Mouse (Mus musculus) myocyte (in vitro differentiated cells): ENCODE measurements at regions not wholly inside any gene's neighbourhood (a gene's known extent, or its start where the extent isn't known, plus 50 kb on each side); places are given as distances from the start of the nearest gene placed in this dataset.

Experiments
- CEBPB ChIP-seq: IDR thresholded peaks from 2 replicates; pipeline ENCODE4 v1.6.1; 2011; ENCODE audit warnings: mild to moderate bottlenecking, moderate library complexity; ENCODE audit not compliant: poor library complexity, insufficient read depth, severe bottlenecking
- E2F4 ChIP-seq: IDR thresholded peaks from one replicate; pipeline ENCODE4 v1.6.1; 2011; ENCODE audit warnings: mild to moderate bottlenecking, control low read depth, moderate library complexity; ENCODE audit not compliant: insufficient read depth
- MYOD1 ChIP-seq, 3 experiments: IDR thresholded peaks; one replicate each; pipeline ENCODE4 v1.6.1; 2011; ENCODE audit warnings: control low read depth in 2 of 3, low read depth in 2 of 3, mild to moderate bottlenecking in 2 of 3, moderate library complexity in 1 of 3; ENCODE audit not compliant: insufficient read length in 2 of 3, control insufficient read depth in 1 of 3
- MYOG ChIP-seq, 3 experiments: IDR thresholded peaks; one replicate each; pipeline ENCODE4 v1.6.1; 2011; ENCODE audit warnings: control low read depth in 2 of 3, low read depth in 2 of 3, mild to moderate bottlenecking in 2 of 3; ENCODE audit not compliant: insufficient read length in 2 of 3, control insufficient read depth in 1 of 3, insufficient read depth in 1 of 3
- POLR2A ChIP-seq: IDR thresholded peaks from one replicate; pipeline ENCODE4 v1.6.1; 2011; ENCODE audit warnings: low read depth, mild to moderate bottlenecking, control low read depth, moderate library complexity; ENCODE audit not compliant: insufficient read length
- POLR2AphosphoS2 ChIP-seq: IDR thresholded peaks from one replicate; pipeline ENCODE4 v1.6.1; 2011; ENCODE audit warnings: low read depth, control low read depth; ENCODE audit not compliant: insufficient read length
- SRF ChIP-seq: IDR thresholded peaks from one replicate; pipeline ENCODE4 v1.6.1; 2011; ENCODE audit warnings: low read depth; ENCODE audit not compliant: control insufficient read depth, insufficient read length
- TCF12 ChIP-seq: IDR thresholded peaks from one replicate; pipeline ENCODE4 v1.6.1; 2011; ENCODE audit warnings: mild to moderate bottlenecking, control low read depth; ENCODE audit not compliant: poor library complexity, insufficient read depth, severe bottlenecking
- USF1 ChIP-seq: IDR thresholded peaks from one replicate; pipeline ENCODE4 v1.6.1; 2011; ENCODE audit warnings: low read depth, mild to moderate bottlenecking, control low read depth, moderate library complexity

GRCm38 (mm10) chr6:68503937-68504336 lies 968.3 kb upstream of the Tacstd2 start:
- TF ChIP-seq POLR2AphosphoS2 (no peak), POLR2A (no peak), SRF (no peak), MYOG (IDR thresholded peaks at IDR 0.05; ENCODE audit: control insufficient read depth in 1 of 3, insufficient read depth in 1 of 3, insufficient read length in 2 of 3, low read depth in 2 of 3) (no peak), CEBPB (no peak), USF1 (no peak), TCF12 (no peak), E2F4 (no peak), MYOD1 (IDR thresholded peaks at IDR 0.05; ENCODE audit: control insufficient read depth in 1 of 3, insufficient read length in 2 of 3, low read depth in 2 of 3) (no peak)
